Mouse (Mus musculus) megakaryocyte, adult 5-6 weeks (primary cell): Measurements from ENCODE around the gene Vps13c. TPM values are rescaled to one million over a fixed set of nuclear protein-coding genes. Genes with fewer than 3 reads are reported as not detected.

Source experiments
- ATAC-seq: 2 replicates; pipeline ENCODE4 v1.8.0; 2016; ENCODE audit warnings: mild to moderate bottlenecking, inconsistent platforms; ENCODE audit not compliant: poor library complexity, severe bottlenecking
- total RNA-seq, 2 experiments: library from RNA; stranded (forward) in 1 of 2; stranded (reverse) in 1 of 2; fragments of 153-499, 151-499 nt in 1 of 2; fragments of 221-1000, 200-1000 nt in 1 of 2; gene quantifications; 2 replicates each; pipeline versions ENCODE4 v1.2.3 to v1.2.4; 2015 to 2017

Vps13c gene
- total RNA-seq (2015) (48.4 and 52.5 TPM in 2 replicates), total RNA-seq (2017) (69.1 and 73.0 TPM in 2 replicates)

GRCm38 (mm10) chr9:67839981-67840859 is at the start of gene Vps13c:
Gene Vps13c (plus strand): TSS chr9:67840396.
- peak; percentile 78 for ATAC-seq

GRCm38 (mm10) chr9:67792405-67792804 is 47.8 kb upstream of the Vps13c start:
- no peak for ATAC-seq

- no peak for ATAC-seq
Measured at GRCm38 (mm10) chr9:67793501-67793900, 46.7 kb upstream of the Vps13c start.

- no peak for ATAC-seq
Measured at GRCm38 (mm10) chr9:67794216-67794615, 46.0 kb upstream of the Vps13c start.

- no peak for ATAC-seq
Measured at GRCm38 (mm10) chr9:67794668-67795067, 45.5 kb upstream of the Vps13c start.

GRCm38 (mm10) chr9:67795205-67795675 is 45.0 kb upstream of the Vps13c start:
- ATAC-seq, result no peak

- ATAC-seq, result no peak
Measured at GRCm38 (mm10) chr9:67799078-67799819, 40.9 kb upstream of the Vps13c start.

GRCm38 (mm10) chr9:67802241-67802640 is 38.0 kb upstream of the Vps13c start:
- 0 out of 2 replicates have a peak, but pooled peaks have one; percentile 49 for ATAC-seq

- no peak for ATAC-seq
Measured at GRCm38 (mm10) chr9:67807000-67807399, 33.2 kb upstream of the Vps13c start.

- no peak for ATAC-seq
Measured at GRCm38 (mm10) chr9:67810527-67810926, 29.7 kb upstream of the Vps13c start.

GRCm38 (mm10) chr9:67811116-67811515 is 29.1 kb upstream of the Vps13c start:
- no peak for ATAC-seq

- ATAC-seq, result no peak
Measured at GRCm38 (mm10) chr9:67813171-67813570, 27.0 kb upstream of the Vps13c start.

GRCm38 (mm10) chr9:67813665-67814337 is 26.4 kb upstream of the Vps13c start:
- ATAC-seq, result peak; percentile 86

GRCm38 (mm10) chr9:67816172-67816928 is 23.8 kb upstream of the Vps13c start:
- no peak for ATAC-seq

GRCm38 (mm10) chr9:67817898-67818667 is 22.1 kb upstream of the Vps13c start:
- no peak for ATAC-seq

- no peak for ATAC-seq
Measured at GRCm38 (mm10) chr9:67818668-67818950, 21.6 kb upstream of the Vps13c start.

- no peak for ATAC-seq
Measured at GRCm38 (mm10) chr9:67823131-67823530, 17.1 kb upstream of the Vps13c start.

GRCm38 (mm10) chr9:67825527-67825926 is 14.7 kb upstream of the Vps13c start:
- ATAC-seq, result no peak

GRCm38 (mm10) chr9:67828182-67828581 is 12.0 kb upstream of the Vps13c start:
- peak; percentile 75 for ATAC-seq
